In genomic region chr1:156891561-156891960, GRCm38 (mm10) we compare ENCODE assay signal across 13 mouse cellular contexts. TPM values are rescaled to one million over a fixed set of nuclear protein-coding genes. Genes with fewer than 3 reads are reported as not detected.
DNase-seq lines count a peak whose midpoint lies in the region; ATAC-seq and TF ChIP-seq lines count a peak whose summit lies in the region.
"Had no signal": no experiment of that assay in that cellular context is flagged by ENCODE, and none has a peak within 500 bp of the region (broad histone marks: within the 10 kb centered on the region; RNA-seq: fewer than 3 reads in every experiment).

No protein-coding gene starts in this region.

- no peak overlapping the region for H3K4me3 ChIP-seq in forebrain, embryonic 14.5 days (ENCODE audit: low read depth, low read length)
- no peak overlapping the region for H3K4me3 ChIP-seq in forebrain, embryonic 15.5 days
- H3K4me3 ChIP-seq in liver, embryonic 14.5 days (ENCODE audit: insufficient read depth in 1 of 2, low read depth in 2 of 2, low read length in 2 of 2): no peak overlapping the region
- H3K4me3 ChIP-seq: liver, embryonic 15.5 days; midbrain, embryonic 10.5 days had no signal

- no peak for ATAC-seq in forebrain, embryonic 14.5 days
- ATAC-seq in forebrain, embryonic 15.5 days (replicated peaks): no peak
- no peak for ATAC-seq in liver, embryonic 14.5 days (ENCODE audit: insufficient read depth)

- no peaks in the 10 kb centered on the region for H3K9me3 ChIP-seq in forebrain, embryonic 14.5 days (replicated peaks; ENCODE audit: control insufficient read depth, low read length)
- H3K9me3 ChIP-seq in forebrain, embryonic 15.5 days: no peaks in the 10 kb centered on the region
- H3K9me3 ChIP-seq in liver, embryonic 14.5 days (ENCODE audit: control insufficient read depth, low read length): no peaks in the 10 kb centered on the region
- H3K9me3 ChIP-seq: liver, embryonic 15.5 days; midbrain, embryonic 10.5 days had no signal

- H3K9ac ChIP-seq in forebrain, embryonic 14.5 days (ENCODE audit: low read length): no peak overlapping the region
- no peak overlapping the region for H3K9ac ChIP-seq in forebrain, embryonic 15.5 days (replicated peaks)
- H3K9ac ChIP-seq in liver, embryonic 14.5 days (replicated peaks): no peak overlapping the region
- H3K9ac ChIP-seq: liver, embryonic 15.5 days had no signal

- 91% methylated on average over 4 of the region's 4 CpGs for WGBS in forebrain, embryonic 14.5 days
- WGBS in forebrain, embryonic 15.5 days: 94% methylated on average over 4 of the region's 4 CpGs
- 76% methylated on average over 4 of the region's 4 CpGs for WGBS in liver, embryonic 14.5 days (ENCODE audit: insufficient replicate concordance)

- TF ChIP-seq EP300 in liver, embryonic 14.5 days (IDR thresholded peaks at IDR 0.05; ENCODE audit: low read depth): no peak

- H3K4me2 ChIP-seq in forebrain, embryonic 14.5 days (ENCODE audit: low read length): no peak overlapping the region
- no peak overlapping the region for H3K4me2 ChIP-seq in forebrain, embryonic 15.5 days (replicated peaks)
- H3K4me2 ChIP-seq in liver, embryonic 14.5 days (ENCODE audit: low read depth): no peak overlapping the region
- H3K4me2 ChIP-seq: liver, embryonic 15.5 days had no signal

- H3K36me3 ChIP-seq in forebrain, embryonic 14.5 days (ENCODE audit: control insufficient read depth, insufficient read depth, low read length): peaks cover 19% of the 10 kb centered on the region
- H3K36me3 ChIP-seq in forebrain, embryonic 15.5 days: peaks cover 12% of the 10 kb centered on the region
- H3K36me3 ChIP-seq in liver, embryonic 14.5 days (replicated peaks; ENCODE audit: control insufficient read depth, insufficient read depth, low read depth): no peaks in the 10 kb centered on the region; the same call in 1 of the 2 replicates

- no peaks in the 10 kb centered on the region for H3K27me3 ChIP-seq in forebrain, embryonic 14.5 days (replicated peaks; ENCODE audit: control insufficient read depth, insufficient read depth, low read length)
- H3K27me3 ChIP-seq in forebrain, embryonic 15.5 days: no peaks in the 10 kb centered on the region
- no peaks in the 10 kb centered on the region for H3K27me3 ChIP-seq in liver, embryonic 14.5 days (ENCODE audit: control insufficient read depth, insufficient read depth, low read length)
- H3K27me3 ChIP-seq: liver, embryonic 15.5 days had no signal

- no peaks in the 10 kb centered on the region for H3K4me1 ChIP-seq in forebrain, embryonic 14.5 days (ENCODE audit: control insufficient read depth, insufficient read depth, low read length)
- no peaks in the 10 kb centered on the region for H3K4me1 ChIP-seq in forebrain, embryonic 15.5 days
- H3K4me1 ChIP-seq in liver, embryonic 14.5 days (replicated peaks; ENCODE audit: control insufficient read depth in 2 of 2, insufficient read depth in 2 of 2, low read length in 1 of 2): no peaks in the 10 kb centered on the region
- H3K4me1 ChIP-seq: liver, embryonic 15.5 days had no signal

- H3K27ac ChIP-seq in forebrain, embryonic 14.5 days (ENCODE audit: low read depth, low read length): no peak overlapping the region
- no peak overlapping the region for H3K27ac ChIP-seq in forebrain, embryonic 15.5 days (replicated peaks)
- H3K27ac ChIP-seq in liver, embryonic 14.5 days: no peak overlapping the region
- H3K27ac ChIP-seq: liver, embryonic 15.5 days; midbrain, embryonic 10.5 days had no signal

- peak; percentile 17 for DNase-seq in forebrain, embryonic 14.5 days (ENCODE audit: low spot score)
- DNase-seq in liver, embryonic 14.5 days (ENCODE audit: low read depth in 3 of 3, low spot score in 3 of 3): no peak
- DNase-seq in liver (no peak), MEL-GATA-1-ER (ENCODE audit: extremely low read depth, low read depth) (peak; percentile 23)
- DNase-seq in induced T-regulatory cell, adult 2 months (ENCODE audit: low read depth): peak; percentile 37
- no peak for DNase-seq in right cerebral cortex, postnatal 4 days
- DNase-seq in natural killer cell, adult 2 months (ENCODE audit: low spot score in 2 of 2): no peak
- DNase-seq: cerebellum, postnatal 36 days; gastrocnemius, postnatal 14 days; heart, postnatal 10 days had no signal

- peak; percentile 34 for TF ChIP-seq CTCF in liver, embryonic 14.5 days (IDR thresholded peaks at IDR 0.05; ENCODE audit: low read depth)

RNA-seq across cellular contexts. Expression of gene Ralgps2, which starts 47.9 kb away (rescaled TPM):
- 93.0 and 112 TPM in 2 replicates for polyA plus RNA-seq in forebrain, embryonic 14.5 days (2014; fragmentation: Nextera tagmentation; extraction: Ambion mirVana)
- polyA plus RNA-seq in forebrain, embryonic 15.5 days (2015; fragmentation: Nextera tagmentation; extraction: Ambion mirVana): 136 and 139 TPM in 2 replicates
- polyA plus RNA-seq in liver, embryonic 14.5 days (2012; rRNA removed): 1.8 and 3.2 TPM in 2 replicates
- polyA plus RNA-seq in liver, embryonic 14.5 days (2014; fragmentation: Nextera tagmentation; extraction: Ambion mirVana): 12.8 and 13.5 TPM in 2 replicates

RNA-seq across cellular contexts. Expression of gene Angptl1, which starts 53.2 kb away (rescaled TPM):
- polyA plus RNA-seq in forebrain, embryonic 14.5 days (2014; fragmentation: Nextera tagmentation; extraction: Ambion mirVana): 0.57 and 1.1 TPM in 2 replicates
- 1.4 and 1.5 TPM in 2 replicates for polyA plus RNA-seq in forebrain, embryonic 15.5 days (2015; fragmentation: Nextera tagmentation; extraction: Ambion mirVana)
- polyA plus RNA-seq in liver, embryonic 14.5 days (2012; rRNA removed): 0.07 and 0.11 TPM in 2 replicates
- polyA plus RNA-seq in liver, embryonic 14.5 days (2014; fragmentation: Nextera tagmentation; extraction: Ambion mirVana): not detected in 2 replicates

Comparison
In these comparisons a context has a peak if more than half of its experiments do, and no peak if none do; other contexts are left out.
1. DNase-seq: peak in forebrain, embryonic 14.5 days (single experiment), MEL-GATA-1-ER (single experiment) and induced T-regulatory cell, adult 2 months (single experiment); none in liver, embryonic 14.5 days (0 of 3), liver (single experiment), right cerebral cortex, postnatal 4 days (single experiment) and natural killer cell, adult 2 months (0 of 2).